24 mouse cellular contexts compared by ENCODE assay signal in the genomic region with DNA sequence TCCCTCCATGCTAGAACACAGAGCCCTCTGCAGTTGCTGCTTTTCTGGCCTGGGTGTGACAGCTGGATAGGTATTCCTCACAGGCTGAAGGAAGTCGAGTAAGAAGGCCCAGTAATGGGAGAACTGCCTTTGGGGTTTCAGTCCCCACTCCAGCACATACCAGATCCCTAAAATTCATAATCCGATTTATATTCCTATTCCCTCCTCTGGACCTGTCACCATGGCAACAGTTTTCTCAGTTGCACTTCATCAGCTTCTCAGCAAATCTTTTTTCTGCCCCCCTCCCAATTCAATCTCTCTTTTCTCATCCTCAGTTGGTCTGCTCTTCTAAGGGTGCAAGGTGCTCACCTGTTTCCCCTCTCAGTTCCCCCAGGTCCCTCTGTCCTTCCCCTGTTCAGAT. TPM values are rescaled to one million over a fixed set of nuclear protein-coding genes. Genes with fewer than 3 reads are reported as not detected.
DNase-seq lines count a peak whose midpoint lies in the region; ATAC-seq and TF ChIP-seq lines count a peak whose summit lies in the region.
"Had no signal": no experiment of that assay in that cellular context is flagged by ENCODE, and none has a peak within 500 bp of the region (broad histone marks: within the 10 kb centered on the region; RNA-seq: fewer than 3 reads in every experiment).

No protein-coding gene starts in this region.

- H3K9me3 ChIP-seq in forebrain, postnatal 0 days (ENCODE audit: low read length), result no peaks in the 10 kb centered on the region
- no peaks in the 10 kb centered on the region for H3K9me3 ChIP-seq in forebrain, embryonic 13.5 days (replicated peaks)
- no peaks in the 10 kb centered on the region for H3K9me3 ChIP-seq in midbrain, embryonic 15.5 days
- H3K9me3 ChIP-seq: embryonic facial prominence, embryonic 12.5 days; heart, embryonic 15.5 days had no signal

- H3K27me3 ChIP-seq in forebrain, postnatal 0 days (ENCODE audit: insufficient read depth, low read length), result no peaks in the 10 kb centered on the region
- no peaks in the 10 kb centered on the region for H3K27me3 ChIP-seq in forebrain, embryonic 13.5 days
- no peaks in the 10 kb centered on the region for H3K27me3 ChIP-seq in midbrain, embryonic 15.5 days (replicated peaks)
- H3K27me3 ChIP-seq: embryonic facial prominence, embryonic 12.5 days had no signal

- H3K4me1 ChIP-seq in forebrain, postnatal 0 days (ENCODE audit: insufficient read depth), result peaks cover 14% of the 10 kb centered on the region; the same call in 1 of the 2 replicates
- no peaks in the 10 kb centered on the region for H3K4me1 ChIP-seq in forebrain, embryonic 13.5 days
- H3K4me1 ChIP-seq in midbrain, embryonic 15.5 days, result peaks cover 21% of the 10 kb centered on the region
- H3K4me1 ChIP-seq: embryonic facial prominence, embryonic 12.5 days; heart, embryonic 15.5 days had no signal

- no peak overlapping the region for H3K4me2 ChIP-seq in forebrain, postnatal 0 days (ENCODE audit: low read depth)
- H3K4me2 ChIP-seq in forebrain, embryonic 13.5 days, result no peak overlapping the region
- peak overlapping the region; percentile 18 for H3K4me2 ChIP-seq in midbrain, embryonic 15.5 days
- H3K4me2 ChIP-seq: embryonic facial prominence, embryonic 12.5 days; heart, embryonic 11.5 days; heart, embryonic 15.5 days had no signal

- H3K36me3 ChIP-seq in forebrain, postnatal 0 days (ENCODE audit: insufficient read depth), result no peaks in the 10 kb centered on the region
- H3K36me3 ChIP-seq in forebrain, embryonic 13.5 days (ENCODE audit: poor library complexity, severe bottlenecking), result no peaks in the 10 kb centered on the region
- H3K36me3 ChIP-seq in midbrain, embryonic 15.5 days (replicated peaks), result no peaks in the 10 kb centered on the region
- H3K36me3 ChIP-seq: embryonic facial prominence, embryonic 12.5 days; heart, embryonic 15.5 days had no signal

- TF ChIP-seq CTCF in forebrain, postnatal 0 days (IDR thresholded peaks at IDR 0.05; ENCODE audit: low read depth), result no peak
- TF ChIP-seq CTCF in layer of hippocampus, adult 2 months (conservative IDR thresholded peaks at IDR 0.05), result no peak

- peak; percentile 72 for DNase-seq in forebrain, postnatal 0 days
- DNase-seq in layer of hippocampus, adult 2 months (ENCODE audit: low spot score in 2 of 2), result no peak
- no peak for DNase-seq in layer of hippocampus, postnatal 25 days (ENCODE audit: extremely low spot score in 1 of 2, low spot score in 1 of 2)
- peak; percentile 54 for DNase-seq in brain, adult 2 months (ENCODE audit: low read depth, low spot score)
- DNase-seq in right cerebral cortex, postnatal 25 days, result no peak
- DNase-seq: adrenal gland, adult 2 months; adrenal gland, postnatal 25 days; cerebellum, adult 11 months; cerebellum, adult 8-10 months; cerebellum, postnatal 14 days; gastrocnemius, postnatal 14 days; heart, adult 2 months; heart, postnatal 14 days had no signal

- no peak overlapping the region for H3K9ac ChIP-seq in forebrain, postnatal 0 days
- no peak overlapping the region for H3K9ac ChIP-seq in forebrain, embryonic 13.5 days
- H3K9ac ChIP-seq in midbrain, embryonic 15.5 days, result no peak overlapping the region
- H3K9ac ChIP-seq: embryonic facial prominence, embryonic 12.5 days; heart, embryonic 15.5 days had no signal

- ATAC-seq in forebrain, postnatal 0 days, result peak; percentile 82
- ATAC-seq in forebrain, embryonic 13.5 days, result no peak
- ATAC-seq in midbrain, embryonic 15.5 days (replicated peaks), result peak; percentile 58
- ATAC-seq: forebrain, embryonic 14.5 days had no signal

- WGBS in forebrain, postnatal 0 days, result 29% methylated on average over 2 of the region's 2 CpGs
- WGBS in forebrain, embryonic 13.5 days, result 53% methylated on average over 2 of the region's 2 CpGs
- 25% methylated on average over 2 of the region's 2 CpGs for WGBS in midbrain, embryonic 15.5 days

- H3K27ac ChIP-seq in forebrain, postnatal 0 days (ENCODE audit: low read depth, low read length), result peak overlapping the region; percentile 64
- no peak overlapping the region for H3K27ac ChIP-seq in forebrain, embryonic 13.5 days
- peak overlapping the region; percentile 72 for H3K27ac ChIP-seq in layer of hippocampus, adult 2 months
- peak overlapping the region; percentile 69 for H3K27ac ChIP-seq in midbrain, embryonic 15.5 days
- H3K27ac ChIP-seq: embryonic facial prominence, embryonic 12.5 days; heart, adult 2 months; heart, embryonic 15.5 days had no signal

- no peak overlapping the region for H3K4me3 ChIP-seq in forebrain, postnatal 0 days (ENCODE audit: low read depth, low read length)
- H3K4me3 ChIP-seq in forebrain, embryonic 13.5 days, result no peak overlapping the region
- H3K4me3 ChIP-seq in layer of hippocampus, adult 2 months, result no peak overlapping the region
- no peak overlapping the region for H3K4me3 ChIP-seq in midbrain, embryonic 15.5 days
- H3K4me3 ChIP-seq: embryonic facial prominence, embryonic 12.5 days; heart, adult 2 months; heart, embryonic 15.5 days had no signal

RNA-seq across cellular contexts. Expression of a gene that starts 13.8 kb away (rescaled TPM):
- total RNA-seq in forebrain, postnatal 0 days (2014; rRNA removed), result 29.2 and 38.7 TPM in 2 replicates
- polyA plus RNA-seq in forebrain, postnatal 0 days (2015; fragmentation: Nextera tagmentation; extraction: Ambion mirVana), result 9.3 and 13.0 TPM in 2 replicates
- 8.6 and 9.1 TPM in 2 replicates for polyA plus RNA-seq in forebrain, embryonic 13.5 days (2015; fragmentation: Nextera tagmentation; extraction: Ambion mirVana)
- 10 to 100 TPM; 68.4 to 76.9 TPM for total RNA-seq in layer of hippocampus, adult 2 months (2021)
- total RNA-seq in layer of hippocampus, postnatal 25 days (2021), result 10 to 100 TPM; 59.2 to 78.1 TPM
- polyA plus RNA-seq in midbrain, embryonic 15.5 days (2015; fragmentation: Nextera tagmentation; extraction: Ambion mirVana), result 12.5 and 13.0 TPM in 2 replicates

RNA-seq across cellular contexts. Expression of a gene that starts 14.0 kb away (rescaled TPM):
- total RNA-seq in forebrain, postnatal 0 days (2014; rRNA removed), result not detected in 2 replicates
- not detected in 2 replicates for polyA plus RNA-seq in forebrain, postnatal 0 days (2015; fragmentation: Nextera tagmentation; extraction: Ambion mirVana)
- not detected in 2 replicates for polyA plus RNA-seq in forebrain, embryonic 13.5 days (2015; fragmentation: Nextera tagmentation; extraction: Ambion mirVana)
- total RNA-seq in layer of hippocampus, adult 2 months (2021), result not detected
- not detected for total RNA-seq in layer of hippocampus, postnatal 25 days (2021)
- not detected in 2 replicates for polyA plus RNA-seq in midbrain, embryonic 15.5 days (2015; fragmentation: Nextera tagmentation; extraction: Ambion mirVana)
- total RNA-seq: adrenal gland, adult 2 months; adrenal gland, postnatal 25 days; CH12.LX; heart, adult 2 months; heart, postnatal 14 days; hematopoietic stem cell, adult 5-6 weeks had no signal
- polyA plus RNA-seq: adrenal gland, adult 2 months; cortical plate, adult 2 months; forebrain, embryonic 14.5 days; heart, embryonic 15.5 days had no signal

RNA-seq across cellular contexts. Expression of a gene that starts 27.9 kb away (rescaled TPM):
- not detected in 2 replicates for total RNA-seq in forebrain, postnatal 0 days (2014; rRNA removed)
- not detected in 2 replicates for polyA plus RNA-seq in forebrain, postnatal 0 days (2015; fragmentation: Nextera tagmentation; extraction: Ambion mirVana)
- polyA plus RNA-seq in forebrain, embryonic 13.5 days (2015; fragmentation: Nextera tagmentation; extraction: Ambion mirVana), result not detected in 2 replicates
- not detected for total RNA-seq in layer of hippocampus, adult 2 months (2021)
- not detected for total RNA-seq in layer of hippocampus, postnatal 25 days (2021)
- polyA plus RNA-seq in midbrain, embryonic 15.5 days (2015; fragmentation: Nextera tagmentation; extraction: Ambion mirVana), result not detected in 2 replicates
- total RNA-seq: adrenal gland, adult 2 months; adrenal gland, postnatal 25 days; gastrocnemius, adult 18-20 months; gastrocnemius, postnatal 14 days; heart, adult 2 months; heart, postnatal 14 days; hematopoietic stem cell, adult 5-6 weeks had no signal
- polyA plus RNA-seq: adrenal gland, adult 2 months; embryonic facial prominence, embryonic 12.5 days; forebrain, embryonic 14.5 days; heart, adult 2 months; heart, embryonic 11.5 days; heart, embryonic 15.5 days; intestine, embryonic 16.5 days had no signal

RNA-seq across cellular contexts. Expression of a gene that starts 50.4 kb away (rescaled TPM):
- total RNA-seq in forebrain, postnatal 0 days (2014; rRNA removed), result 24.4 and 24.5 TPM in 2 replicates
- 20.1 and 25.2 TPM in 2 replicates for polyA plus RNA-seq in forebrain, postnatal 0 days (2015; fragmentation: Nextera tagmentation; extraction: Ambion mirVana)
- 29.1 and 30.3 TPM in 2 replicates for polyA plus RNA-seq in forebrain, embryonic 13.5 days (2015; fragmentation: Nextera tagmentation; extraction: Ambion mirVana)
- total RNA-seq in layer of hippocampus, adult 2 months (2021), result 10 to 100 TPM; 21.5 to 25.7 TPM
- total RNA-seq in layer of hippocampus, postnatal 25 days (2021), result 10 to 100 TPM; 16.8 to 24.1 TPM
- polyA plus RNA-seq in midbrain, embryonic 15.5 days (2015; fragmentation: Nextera tagmentation; extraction: Ambion mirVana), result 37.6 and 39.9 TPM in 2 replicates

Comparison
In these comparisons a context has a peak if more than half of its experiments do, and no peak if none do; other contexts are left out.
1. DNase-seq: peak in forebrain, postnatal 0 days (single experiment) and brain, adult 2 months (single experiment); none in layer of hippocampus, adult 2 months (0 of 2), layer of hippocampus, postnatal 25 days (0 of 2) and right cerebral cortex, postnatal 25 days (single experiment).